Mouse (Mus musculus): Measurements from ENCODE around the gene Scg3. TPM values are rescaled to one million over a fixed set of nuclear protein-coding genes. Genes with fewer than 3 reads are reported as not detected.
"Not testable (repeated sequence)": the region's sequence is repeated elsewhere in the genome, so short reads cannot be mapped to it uniquely, and the experiment has no call there.

The Scg3 gene
- 100 to 1,000 TPM; 317 to 325 TPM for total RNA-seq (2021)
- long read RNA-seq, experiment 1, transcript Scg3-201 (12 exons, 2,384 nt) = minor isoform, 59 of 168 reads
- long read RNA-seq, experiment 1, transcript Scg3-202 (12 exons, 2,152 nt) = major isoform, 92 of 168 reads
- long read RNA-seq, experiment 1, partial matches to known transcripts = 4 of 168 reads
- long read RNA-seq, experiment 1, other reads (novel, unspliced or antisense) = 13 of 168 reads
- long read RNA-seq, experiment 2, transcript Scg3-201 (12 exons, 2,384 nt) = minor isoform, 64 of 177 reads
- long read RNA-seq, experiment 2, transcript Scg3-202 (12 exons, 2,152 nt) = major isoform, 88 of 177 reads
- long read RNA-seq, experiment 2, partial matches to known transcripts = 16 of 177 reads
- long read RNA-seq, experiment 2, other reads (novel, unspliced or antisense) = 9 of 177 reads

DNA sequence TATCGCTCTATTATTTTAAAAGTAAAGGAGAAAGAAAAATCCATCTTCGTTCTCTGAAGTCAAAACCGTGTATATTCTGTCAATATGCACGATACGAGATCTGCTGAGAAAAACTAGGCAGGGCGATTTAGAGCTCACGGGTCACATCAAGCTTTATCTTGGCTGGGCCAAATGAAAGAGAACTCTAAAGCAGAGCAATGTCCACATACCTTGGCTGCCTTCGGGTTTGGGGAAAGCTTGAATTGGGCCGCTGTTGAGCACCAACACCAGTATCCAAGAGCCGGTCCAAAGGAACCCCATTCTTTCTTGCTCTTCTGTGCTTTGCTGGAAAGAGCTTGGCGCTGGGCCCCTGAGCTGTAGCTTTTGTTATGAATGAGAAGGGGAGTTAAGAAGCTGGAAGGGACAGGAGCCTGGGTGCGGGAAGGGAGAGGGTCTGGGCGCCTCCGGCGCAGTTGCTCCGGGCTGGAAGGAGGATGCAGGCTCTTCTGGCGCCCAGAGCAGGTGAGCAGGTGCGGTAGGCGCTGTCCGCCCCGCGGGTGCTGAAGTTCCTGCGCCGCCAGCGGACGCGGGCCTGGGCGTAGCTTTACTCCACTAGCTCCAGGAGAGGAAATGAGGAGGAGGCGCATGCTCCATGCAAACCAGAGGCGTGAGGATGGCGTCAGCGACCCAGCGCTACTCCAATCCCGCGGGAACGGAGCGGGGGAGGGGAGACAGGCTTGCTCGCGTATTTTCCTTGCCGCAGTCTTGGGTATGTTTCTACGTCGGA lies at the start of gene Scg3:
Gene Scg3, minus strand, starts transcription at position 631 of the 766 bp plus-strand sequence.
- peak; percentile 94 to 96 for DNase-seq (ENCODE audit: low spot score in 2 of 2)

DNA sequence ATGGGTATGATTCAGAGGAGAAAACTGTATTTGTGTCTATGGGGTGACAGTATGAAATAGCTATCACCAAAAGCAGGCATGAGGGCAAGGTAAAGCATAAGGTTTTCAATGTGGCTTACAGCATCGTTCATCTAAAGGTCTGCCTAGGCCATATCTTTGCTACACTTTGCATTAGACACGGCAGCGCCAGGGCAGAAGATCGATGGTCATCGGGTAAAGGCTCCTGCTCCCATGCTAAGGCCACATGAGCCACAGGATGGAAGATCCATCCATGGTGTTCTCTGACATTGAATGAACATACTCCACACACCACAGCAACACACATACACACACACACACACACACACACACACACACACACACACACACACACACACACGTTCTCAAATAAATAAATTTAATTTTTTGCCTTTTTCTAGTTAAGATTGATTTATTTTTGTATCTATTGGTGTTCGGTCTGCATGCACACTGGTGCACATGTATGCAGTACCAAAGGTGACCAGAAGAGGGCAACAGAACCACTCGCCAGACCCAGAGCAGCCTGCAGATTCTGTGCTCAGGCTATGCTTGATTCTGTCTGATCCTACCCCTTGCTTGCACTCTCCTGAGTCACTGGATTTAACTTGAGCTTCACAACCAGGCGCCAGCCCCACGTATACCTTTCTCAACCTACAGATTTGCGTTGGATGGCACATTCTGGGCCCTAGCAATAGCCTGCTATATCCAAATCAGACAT lies 36.3 kb upstream of the Scg3 start:
- DNase-seq (ENCODE audit: low spot score in 2 of 2) = peak; percentile 65 to 74

DNA sequence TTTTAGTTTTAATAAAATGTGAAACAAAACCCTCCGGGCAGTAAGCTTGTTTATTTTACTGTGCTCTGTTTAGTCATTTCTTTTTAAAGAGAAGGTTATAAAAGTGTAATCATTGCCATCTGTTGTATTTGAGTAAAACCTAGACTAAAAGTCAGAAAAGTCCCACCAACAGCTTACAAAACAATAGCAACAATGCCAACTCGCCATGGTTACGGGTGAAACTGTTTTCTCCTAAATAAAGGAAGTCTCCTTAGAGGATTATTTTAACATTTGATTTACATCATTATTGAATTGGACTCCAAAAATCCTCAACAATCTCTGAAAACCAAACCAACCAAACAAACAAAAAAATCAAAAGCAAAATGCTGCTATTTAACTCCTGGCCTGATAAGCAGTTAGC lies 35.6 kb upstream of the Scg3 start:
- no peak for DNase-seq (ENCODE audit: low spot score in 2 of 2)

DNA sequence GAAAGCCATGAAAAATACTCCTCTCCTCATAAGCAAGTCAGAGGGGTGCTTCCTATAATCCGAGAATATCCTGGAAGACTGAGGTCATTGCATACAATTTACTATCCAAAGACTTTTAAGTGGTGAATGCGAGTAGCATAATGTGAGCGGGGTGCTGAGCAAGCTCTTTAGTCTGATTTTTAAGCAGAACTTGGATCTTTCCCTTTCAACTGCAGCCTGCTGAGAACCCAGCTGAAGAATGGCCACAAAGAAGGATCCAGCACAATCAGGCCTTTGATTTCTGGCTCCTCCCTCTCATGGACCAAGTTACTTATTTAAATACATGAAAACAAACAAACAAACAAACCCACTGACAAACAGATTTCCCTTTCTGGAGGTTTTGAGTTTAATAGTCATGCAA lies 916 bp upstream of the Scg3 start:
- DNase-seq (ENCODE audit: low spot score in 2 of 2) = peak in 1 of 2 experiments; percentile 61

DNA sequence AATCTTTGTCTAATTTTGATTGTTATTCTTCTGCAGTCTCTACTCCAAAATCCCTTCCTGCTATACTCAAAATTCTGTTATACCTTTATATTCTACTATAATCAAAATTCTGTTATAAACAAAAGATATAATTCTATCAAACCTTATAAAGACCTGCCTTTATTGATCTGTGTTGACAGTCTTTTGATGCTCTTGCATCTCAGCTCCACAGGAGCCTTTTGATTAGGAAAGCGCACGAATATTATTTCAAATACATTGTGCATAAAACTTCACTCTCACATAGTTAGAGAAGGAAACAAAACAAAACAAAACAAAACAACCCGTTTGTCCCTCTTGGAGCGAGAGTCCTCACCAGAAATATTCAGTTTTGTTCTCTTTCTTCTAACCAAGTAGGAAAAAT lies 436 bp upstream of the Scg3 start:
- DNase-seq (ENCODE audit: low spot score in 2 of 2) = no peak

DNA sequence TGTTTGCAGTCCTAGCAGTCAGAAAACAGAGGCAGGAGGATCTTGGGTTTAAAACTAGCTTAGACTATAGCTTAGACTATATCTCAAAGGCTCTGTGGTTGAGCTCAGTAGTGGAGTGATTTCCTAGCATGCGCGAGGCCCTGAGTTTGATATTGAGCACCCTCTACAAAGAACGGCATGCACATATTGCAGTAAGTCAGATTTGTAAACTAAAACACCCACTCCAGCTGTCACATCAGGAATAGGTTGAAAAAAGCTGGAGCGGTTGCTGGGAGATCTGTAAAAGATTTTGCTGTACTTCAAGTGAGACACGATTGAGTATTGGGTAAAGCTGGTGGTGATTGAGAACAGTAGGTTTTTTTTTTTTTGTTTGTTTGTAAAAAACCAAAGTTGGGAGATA lies 3.2 kb downstream of the Scg3 start:
- peak in 1 of 2 experiments; percentile 48 for DNase-seq (ENCODE audit: low spot score in 2 of 2)

DNA sequence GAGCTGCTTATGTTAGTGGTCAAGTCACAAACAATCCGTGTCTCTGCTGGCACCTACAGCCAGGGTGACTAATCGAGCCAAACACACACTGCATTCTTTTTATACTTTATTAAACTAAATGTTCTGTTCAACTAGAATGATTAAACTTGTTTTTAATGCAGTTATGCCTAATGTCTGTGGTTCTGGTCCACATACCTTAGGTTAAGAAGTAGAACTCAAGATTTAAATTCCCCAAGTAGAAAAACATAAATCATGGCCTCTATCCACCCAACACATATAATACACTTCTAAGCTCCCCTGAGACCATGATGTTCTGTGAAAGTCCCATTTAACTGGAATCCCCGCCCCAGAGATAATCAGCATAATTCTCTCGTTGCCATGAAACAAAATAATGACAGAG lies 4.2 kb downstream of the Scg3 start:
- DNase-seq (ENCODE audit: low spot score in 2 of 2) = no peak

DNA sequence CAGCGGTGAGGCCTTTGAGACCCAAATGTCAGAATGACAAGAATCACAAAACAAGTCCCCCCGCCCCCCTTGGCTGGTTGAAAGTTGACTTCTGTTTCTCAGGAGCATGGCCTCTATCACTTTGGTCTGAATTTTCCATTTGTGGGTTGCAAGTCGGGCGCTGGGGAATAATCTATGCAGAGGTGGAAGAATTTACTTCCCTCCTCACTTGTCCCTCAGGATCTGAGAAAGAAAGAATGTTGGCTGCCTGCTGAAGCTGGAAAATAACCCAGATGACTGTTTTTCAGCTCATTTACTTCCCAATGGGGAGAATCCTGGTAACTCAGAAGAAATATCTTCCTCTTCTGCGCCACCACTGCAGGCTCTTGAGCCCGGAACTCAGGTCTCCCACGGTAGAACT lies 5.5 kb downstream of the Scg3 start:
- no peak for DNase-seq (ENCODE audit: low spot score in 2 of 2)

DNA sequence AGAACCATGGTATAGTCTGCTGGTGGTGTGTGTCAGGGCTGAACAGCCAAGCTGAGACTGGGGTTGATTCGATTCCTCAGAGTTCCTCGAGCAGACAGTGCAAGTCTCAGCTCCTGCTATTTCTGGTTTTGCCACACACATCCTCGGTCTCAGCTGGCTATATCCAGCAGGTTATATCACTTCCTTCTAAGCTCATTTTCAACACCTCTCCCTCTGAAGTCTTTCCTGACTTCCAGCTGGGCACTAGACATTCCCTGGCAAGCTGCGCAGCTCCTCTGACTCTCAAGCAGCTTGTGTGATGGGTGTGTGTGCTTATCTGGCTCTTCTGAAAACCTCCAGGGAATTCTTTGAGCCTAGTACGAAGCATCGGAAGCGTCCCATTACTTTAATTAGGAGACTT lies 7.6 kb downstream of the Scg3 start:
- DNase-seq (ENCODE audit: low spot score in 2 of 2) = no peak

DNA sequence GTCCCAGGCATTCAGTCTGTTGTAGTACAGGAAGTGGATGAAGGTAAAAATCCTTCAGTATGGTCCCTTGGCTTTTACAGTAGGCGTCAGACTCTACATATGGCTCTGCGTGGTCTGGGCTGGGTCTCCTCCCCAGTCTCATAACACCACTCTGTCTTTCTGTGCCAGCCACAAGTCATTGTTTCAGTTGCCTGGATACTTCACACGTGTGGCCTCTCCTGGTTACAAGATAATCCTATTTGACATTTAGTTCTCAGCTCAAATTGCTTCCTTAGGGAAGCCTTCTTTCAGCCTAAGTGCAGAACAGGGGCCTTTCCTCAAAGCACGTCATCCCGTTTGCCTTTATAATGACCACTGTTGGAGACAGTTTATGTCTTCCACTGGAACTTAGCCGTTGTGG lies 11.1 kb downstream of the Scg3 start:
- no peak for DNase-seq (ENCODE audit: low spot score in 2 of 2)

DNA sequence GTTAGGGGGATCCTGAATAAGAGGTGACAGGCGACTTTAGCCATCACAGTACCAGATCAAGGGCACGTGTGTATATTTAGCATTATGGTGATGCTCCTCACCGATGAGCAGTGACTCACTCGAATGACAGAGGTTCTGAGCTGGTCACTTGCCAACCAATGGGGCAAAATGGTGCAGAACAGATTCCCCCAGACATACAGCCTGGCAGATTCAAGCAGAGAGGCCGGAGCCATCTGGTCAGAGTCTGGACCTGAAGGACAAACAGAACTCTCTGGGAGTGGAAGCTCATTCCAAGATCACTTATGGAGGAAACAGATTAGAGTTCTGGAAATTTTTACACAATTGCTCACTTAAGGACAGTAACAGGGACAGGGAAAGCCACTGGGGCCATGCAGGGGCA lies 17.2 kb downstream of the Scg3 start:
- DNase-seq (ENCODE audit: low spot score in 2 of 2) = no peak

DNA sequence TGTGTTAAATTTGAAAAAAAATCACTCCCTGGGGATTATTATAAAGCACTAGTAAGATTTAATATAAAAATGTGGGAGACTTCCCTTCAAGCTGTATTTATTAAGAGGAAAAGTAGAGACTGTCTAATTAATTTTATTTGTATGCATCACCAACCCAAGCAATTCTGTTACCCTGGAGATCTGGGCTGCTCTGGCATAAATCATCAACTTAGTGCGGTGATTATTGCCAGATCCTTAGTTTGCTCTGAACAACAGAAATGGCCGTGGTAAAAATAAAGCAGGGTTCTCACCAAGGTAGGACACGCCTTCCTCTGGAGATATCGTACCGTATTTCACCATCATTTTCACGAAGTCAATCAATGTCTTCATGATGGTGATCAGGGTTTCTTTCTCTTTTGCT lies 18.5 kb downstream of the Scg3 start:
- DNase-seq (ENCODE audit: low spot score in 2 of 2) = peak in 1 of 2 experiments; percentile 62

DNA sequence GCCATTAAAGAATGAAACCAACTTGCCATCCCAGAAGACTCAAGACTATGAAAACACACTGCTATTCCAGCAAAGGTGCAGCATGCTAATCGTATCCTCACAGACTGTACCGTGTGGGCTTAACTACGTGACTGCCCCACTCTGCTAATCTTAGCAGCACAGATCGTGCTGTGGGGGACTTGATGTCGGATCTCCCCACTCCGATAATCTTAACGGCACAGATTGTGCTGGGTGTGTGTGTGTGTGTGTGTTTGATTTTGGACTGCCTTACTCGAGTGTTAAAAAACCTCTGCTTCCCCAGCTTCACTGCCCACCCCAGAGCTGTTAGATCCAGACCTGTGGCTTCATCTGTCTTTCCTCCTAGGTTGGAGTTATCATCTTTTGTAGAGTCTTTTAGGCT lies 22.9 kb downstream of the Scg3 start:
- DNase-seq (ENCODE audit: low spot score in 2 of 2) = no peak

DNA sequence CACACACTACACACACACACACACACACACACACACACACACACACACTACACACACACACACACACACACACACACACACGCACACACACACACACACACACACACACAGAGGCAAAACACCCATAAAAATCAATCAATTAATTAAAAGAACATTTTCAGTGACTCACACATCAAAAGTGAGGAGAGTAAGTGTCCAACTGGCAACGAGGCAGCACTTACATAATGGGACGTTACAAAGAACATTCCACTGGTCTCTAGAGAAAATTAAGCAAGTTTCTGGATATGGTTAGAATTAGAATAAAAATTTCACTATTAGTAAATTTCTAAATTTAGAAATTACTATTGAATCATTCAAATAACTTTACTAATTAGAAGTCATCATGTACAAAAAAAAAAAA lies 27.4 kb downstream of the Scg3 start:
- DNase-seq (ENCODE audit: low spot score in 2 of 2) = not testable (repeated sequence)

DNA sequence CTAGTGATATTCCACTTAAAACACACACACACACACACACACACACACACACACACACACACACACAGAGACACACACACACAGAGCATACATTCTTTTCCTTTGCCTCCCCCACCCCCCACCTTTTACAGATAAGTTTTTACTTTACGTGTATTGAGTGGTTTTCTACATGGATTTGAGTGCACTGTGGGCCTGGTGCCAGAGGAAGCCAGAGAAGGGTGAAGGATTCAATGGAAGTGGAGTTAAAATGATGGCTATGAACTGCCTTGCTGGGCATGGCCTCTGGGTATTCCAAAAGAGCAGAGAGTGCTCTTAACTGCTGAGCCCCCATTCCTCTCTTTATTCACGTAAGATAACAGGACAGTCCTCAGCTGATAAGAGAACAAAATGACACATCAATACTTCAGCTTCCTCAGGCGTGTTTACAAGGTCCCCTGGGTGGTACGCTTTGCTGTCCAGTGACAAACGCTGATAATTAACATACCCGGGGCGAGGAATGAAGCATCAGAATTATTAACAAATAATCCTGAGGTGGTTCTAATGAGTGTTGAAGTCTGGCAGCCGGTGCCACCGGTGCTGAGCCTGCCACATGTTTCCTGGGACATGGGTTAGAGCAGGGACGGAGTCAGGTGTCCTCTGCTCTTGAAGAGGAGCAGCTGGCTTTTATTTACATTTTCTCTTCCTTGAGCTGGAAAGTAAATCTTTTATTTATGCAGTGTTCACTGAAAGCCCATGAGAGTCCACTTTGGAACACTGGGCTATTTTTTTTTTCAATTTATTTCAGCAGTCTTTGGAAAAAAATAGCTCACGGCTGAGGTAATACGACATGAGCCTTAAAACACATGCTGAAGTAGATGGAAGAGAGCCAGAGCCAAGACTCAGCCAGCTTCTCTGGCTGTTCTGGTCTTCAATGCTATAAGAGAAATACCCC lies 29.6 kb downstream of the Scg3 start:
- no peak for DNase-seq (ENCODE audit: low spot score in 2 of 2)

DNA sequence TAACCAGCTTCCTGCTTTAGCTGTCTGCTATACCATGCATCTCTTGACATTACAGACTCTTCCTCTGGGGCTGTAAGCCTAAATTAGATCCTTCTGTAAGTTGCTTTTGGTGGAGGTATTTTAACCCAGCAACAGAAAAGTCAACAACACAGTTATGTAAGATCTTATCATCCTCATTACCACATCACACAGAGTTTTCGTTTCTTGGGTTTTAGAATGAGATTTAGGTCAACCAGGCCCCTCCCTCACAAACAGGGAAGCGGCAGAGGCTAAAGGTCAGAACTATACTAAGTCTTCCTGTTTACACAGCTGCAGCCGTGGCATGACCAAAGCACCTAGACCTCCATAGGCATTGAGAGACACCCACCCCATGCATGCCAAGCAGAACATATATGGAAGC lies 38.5 kb downstream of the Scg3 start:
- DNase-seq (ENCODE audit: low spot score in 2 of 2) = no peak

DNA sequence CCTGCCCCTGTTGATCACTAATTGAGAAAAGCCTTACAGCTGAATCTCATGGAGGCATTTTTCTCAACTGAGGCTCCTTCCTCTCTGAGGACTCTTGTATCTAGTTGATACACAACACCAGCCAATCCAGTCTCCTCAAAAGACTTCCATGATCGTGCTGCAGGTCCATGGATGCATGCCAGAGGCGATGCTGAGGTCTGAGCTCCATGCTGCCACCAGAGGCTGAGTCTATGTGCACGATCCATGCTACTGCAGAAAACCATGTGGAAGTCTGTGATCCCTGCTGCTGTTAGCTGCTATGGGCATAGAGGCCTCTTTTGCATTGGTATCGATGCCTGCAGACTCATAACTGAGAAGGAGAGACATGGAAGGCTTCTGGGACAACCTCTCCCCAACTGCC lies 49.6 kb downstream of the Scg3 start:
- DNase-seq (ENCODE audit: low spot score in 2 of 2) = no peak

DNA sequence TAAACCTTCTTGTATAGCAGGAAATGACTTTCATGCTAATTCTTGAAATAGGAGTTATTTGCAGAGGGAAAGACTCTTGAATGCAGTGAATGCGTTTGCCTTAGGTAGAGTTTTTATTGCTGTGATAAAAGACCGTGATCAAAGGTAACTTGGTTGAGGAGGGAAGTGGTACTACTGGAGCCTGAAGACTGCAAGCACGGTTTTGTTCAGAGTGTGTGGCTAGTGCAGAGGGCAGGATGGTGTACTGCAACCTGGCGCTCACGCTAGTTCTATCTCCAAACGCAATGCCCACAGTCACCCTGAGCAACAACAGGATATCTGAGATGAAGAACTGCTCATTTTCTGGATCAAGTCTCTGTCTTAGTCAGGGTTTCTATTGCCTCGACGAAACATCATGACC lies 50.3 kb downstream of the Scg3 start:
- DNase-seq (ENCODE audit: low spot score in 2 of 2) = no peak

DNA sequence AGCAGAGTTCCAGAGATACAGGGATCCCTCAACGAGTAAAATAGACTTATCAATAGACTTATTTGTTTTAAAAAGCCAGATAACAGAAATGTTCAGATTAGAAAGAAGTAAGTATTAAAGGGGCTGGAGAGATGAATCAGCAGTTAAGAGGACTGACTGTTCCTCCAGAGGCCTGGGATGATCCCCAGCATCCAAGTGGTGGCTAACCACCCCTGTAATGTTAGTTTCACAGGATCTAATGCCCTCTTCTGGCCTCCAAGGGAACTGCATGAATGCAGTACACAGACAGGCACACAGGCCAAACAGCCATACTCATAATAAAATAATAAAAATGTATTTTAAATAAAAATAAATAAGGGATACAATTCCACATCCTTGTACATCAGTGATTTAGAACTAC lies 51.0 kb downstream of the Scg3 start:
- DNase-seq (ENCODE audit: low spot score in 2 of 2) = no peak

DNA sequence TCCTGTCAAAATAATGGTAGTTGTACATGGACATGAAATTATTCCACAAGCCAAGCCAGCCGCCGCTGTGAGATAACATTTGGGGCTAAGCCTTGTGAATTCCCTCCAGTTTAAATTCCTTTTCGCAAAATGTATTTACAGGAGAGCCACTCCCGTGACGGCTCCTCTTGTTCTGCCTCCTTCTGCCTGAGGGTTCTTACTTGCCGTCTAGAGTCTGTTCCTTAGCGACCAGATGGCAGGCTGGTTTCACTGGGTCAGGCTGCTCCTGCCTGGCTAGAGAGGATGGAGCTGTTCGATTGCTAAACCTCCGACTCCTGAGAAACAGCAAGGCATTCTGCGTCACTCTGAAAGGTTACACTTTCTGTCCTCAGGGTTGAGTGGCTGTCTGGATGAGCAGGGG lies 51.7 kb downstream of the Scg3 start:
- DNase-seq (ENCODE audit: low spot score in 2 of 2) = no peak
